Mouse (Mus musculus) cerebellum, adult 9-10 months (tissue): ENCODE results near the gene Gps1.
"Not testable (repeated sequence)": the region's sequence is repeated elsewhere in the genome, so short reads cannot be mapped to it uniquely, and the experiment has no call there.

ENCODE experiments used
- DNase-seq: peaks from one replicate; pipeline ENCODE4 v3.0.0; 2022

Gene Gps1

DNA sequence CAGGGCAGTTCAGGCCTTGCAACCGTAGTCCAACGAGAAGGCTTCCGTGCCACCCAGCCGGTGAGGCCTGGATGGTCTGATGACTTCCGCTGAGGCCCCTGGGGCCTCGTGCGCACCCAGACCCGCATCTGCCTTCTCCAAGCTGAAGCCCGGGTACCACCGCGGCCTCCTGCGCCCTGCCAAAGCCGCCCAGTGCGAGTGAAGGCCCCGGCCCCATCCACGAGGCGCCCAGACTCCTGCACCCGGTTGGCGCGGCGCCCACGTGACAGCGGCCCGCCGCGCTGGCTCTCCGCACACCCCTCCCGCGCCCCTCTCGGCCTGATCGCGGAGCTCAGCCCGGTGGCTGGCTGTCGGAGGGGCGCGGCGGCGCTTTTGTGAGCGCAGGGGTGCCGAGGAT, 39.5 kb downstream of the Gps1 start:
- DNase-seq: no peak

DNA sequence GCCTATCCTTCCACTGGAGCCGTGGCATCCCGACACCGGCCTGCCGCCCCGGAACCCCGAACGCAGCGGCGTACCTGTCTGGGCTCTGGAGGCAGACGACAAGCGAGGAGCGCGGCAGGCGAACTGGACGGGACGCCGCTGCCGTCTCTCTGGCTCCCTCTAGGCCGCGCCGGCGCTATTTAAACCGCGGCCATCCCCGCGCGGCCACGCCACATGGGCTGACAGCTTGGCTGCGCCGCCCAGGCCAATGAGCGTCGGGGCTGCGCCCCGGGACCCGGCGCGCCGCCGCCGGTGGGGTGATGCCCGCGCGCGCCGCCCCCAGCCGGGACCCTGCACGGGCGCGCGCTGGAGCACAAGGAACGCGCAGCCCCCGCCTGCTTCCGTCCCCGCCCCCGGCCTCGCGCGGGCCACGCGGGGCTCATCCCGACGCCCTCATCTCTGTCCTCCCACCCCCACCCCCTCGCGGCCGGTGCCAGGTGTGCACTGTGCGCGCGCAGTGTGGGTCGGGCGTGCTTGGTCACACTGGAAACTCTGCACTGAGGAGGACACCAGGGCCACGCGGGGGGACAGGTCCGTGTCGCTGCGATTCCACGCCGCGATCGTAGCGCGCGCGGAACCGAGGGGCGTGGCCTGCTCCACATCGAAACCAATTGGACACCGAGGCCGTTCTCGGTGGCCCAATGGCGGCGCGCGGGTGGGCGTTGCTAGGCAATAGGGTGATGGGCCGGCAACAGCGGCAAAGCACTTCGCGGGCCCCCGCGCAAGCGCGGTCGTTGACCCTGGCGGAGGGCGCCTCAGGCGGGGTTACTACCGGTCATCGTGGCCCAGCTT, 40.1 kb downstream of the Gps1 start, which contains the start of gene Fasn:
TSS of gene Fasn (minus strand) at position 592 of the 831 bp plus-strand sequence.
- peak; percentile 97 for DNase-seq

DNA sequence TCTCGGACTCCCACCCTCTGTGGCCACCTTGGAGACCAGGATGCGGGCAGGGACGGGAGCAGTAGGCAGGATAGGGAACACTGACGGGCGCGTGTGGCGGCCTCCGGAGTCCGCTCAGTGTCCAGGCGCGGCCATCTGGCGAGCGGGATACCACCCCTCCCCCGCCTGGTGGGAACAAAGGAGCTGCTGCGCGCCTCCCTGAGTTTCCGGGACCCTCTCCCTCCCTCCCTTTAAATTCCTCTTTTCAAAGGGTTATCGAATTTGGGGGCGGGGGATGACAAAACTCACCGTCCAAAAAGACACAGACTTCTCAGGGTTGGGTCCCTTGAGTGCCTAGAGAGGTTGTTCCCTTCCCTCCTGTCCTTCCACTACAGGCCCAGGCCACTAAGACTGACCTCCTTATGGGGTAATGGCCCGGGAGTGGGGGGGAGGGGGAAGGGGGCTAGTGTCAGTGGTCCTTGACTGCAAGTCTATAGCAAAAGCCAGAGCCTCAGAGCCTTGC, 40.8 kb downstream of the Gps1 start:
- no peak for DNase-seq

DNA sequence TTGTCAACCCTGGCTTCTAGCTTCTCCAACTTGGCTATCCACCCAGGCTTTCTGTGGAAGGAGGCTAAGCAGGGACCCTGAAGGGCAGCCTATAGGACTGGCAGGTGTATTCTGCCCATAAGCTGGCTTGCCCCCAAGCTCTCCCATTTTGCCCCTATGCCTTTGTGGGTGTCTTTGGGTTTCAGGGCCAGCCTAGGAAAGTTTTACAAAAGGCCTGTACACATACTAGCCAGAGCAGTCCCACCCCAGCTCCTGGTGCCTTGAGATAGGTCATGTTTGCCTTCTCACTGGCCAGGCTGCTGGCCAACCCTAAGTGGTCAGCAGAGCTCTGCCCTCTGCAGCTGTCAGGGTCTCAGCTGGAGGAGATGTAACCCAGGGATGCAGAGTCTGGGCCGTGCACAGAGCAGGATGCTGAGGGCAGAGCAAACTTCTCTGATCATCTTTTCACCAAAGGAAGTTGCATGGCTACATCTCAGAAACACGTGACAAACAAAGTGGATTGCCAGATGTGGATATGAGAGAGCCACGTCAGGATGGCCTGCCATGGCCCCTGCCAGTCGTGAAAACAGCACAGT, 41.3 kb downstream of the Gps1 start:
- peak; percentile 67 for DNase-seq

GRCm38 (mm10) chr11:120826016-120826953, 42.2 kb downstream of the Gps1 start:
- peak; percentile 29 for DNase-seq

- DNase-seq: peak; percentile 13
Measured at GRCm38 (mm10) chr11:120828416-120828815, 44.3 kb downstream of the Gps1 start.

DNA sequence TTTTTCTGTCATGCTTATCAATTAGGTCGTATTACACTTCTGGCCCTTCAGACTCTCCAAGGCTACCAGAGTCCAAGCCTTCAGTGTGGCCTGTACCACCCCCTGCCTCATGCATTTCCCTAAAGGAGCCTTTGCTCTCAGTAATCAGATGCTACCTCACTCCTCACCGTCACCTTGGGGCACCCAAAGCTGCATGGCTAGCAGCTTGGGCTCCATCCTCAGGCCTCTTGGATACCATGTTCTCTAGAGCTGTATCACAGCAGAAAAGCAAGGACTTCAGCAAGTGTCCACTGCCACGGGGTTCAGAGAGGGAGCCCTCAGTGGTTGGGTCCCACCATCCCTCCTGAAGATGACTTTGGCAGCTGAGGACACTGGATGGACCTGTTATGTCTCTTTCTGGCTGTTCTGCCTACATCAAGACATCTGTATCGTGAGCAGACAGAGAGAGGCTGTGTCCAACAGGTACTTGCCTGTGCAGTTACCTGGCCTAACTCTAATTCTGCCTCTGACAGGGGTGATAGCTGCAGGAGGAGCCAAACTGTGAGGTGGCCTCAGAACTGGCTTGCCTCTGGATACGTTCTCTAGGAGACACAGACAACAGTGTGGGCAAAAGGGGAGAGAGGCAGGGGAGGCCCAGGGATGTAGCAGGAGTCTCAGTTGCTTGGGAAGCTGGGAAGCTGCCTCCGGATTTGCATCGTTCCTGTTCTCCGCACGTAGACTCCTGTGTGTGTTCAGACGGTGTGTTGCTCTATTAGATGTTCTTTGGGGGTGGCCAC, 45.9 kb downstream of the Gps1 start:
- peak; percentile 11 for DNase-seq

DNA sequence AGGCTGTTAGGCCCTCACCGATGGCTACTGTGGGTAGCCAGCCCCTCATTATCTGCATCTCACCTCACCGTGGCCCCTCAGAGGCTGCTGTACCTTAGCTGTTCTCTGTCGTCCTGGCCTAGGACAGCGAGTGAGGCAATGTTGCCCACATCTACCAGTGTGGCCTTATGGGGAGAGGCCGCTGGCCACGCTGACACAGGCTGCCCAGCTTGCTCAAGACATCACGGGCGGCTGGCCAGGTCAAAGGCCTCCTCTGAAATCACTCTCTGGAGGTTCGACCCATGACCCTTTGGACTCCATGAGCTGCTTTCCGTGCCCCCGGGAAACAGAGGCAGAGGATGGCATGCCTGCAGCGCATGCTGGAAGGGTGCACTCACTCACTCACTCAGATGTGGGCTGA, 46.6 kb downstream of the Gps1 start:
- DNase-seq: no peak

DNA sequence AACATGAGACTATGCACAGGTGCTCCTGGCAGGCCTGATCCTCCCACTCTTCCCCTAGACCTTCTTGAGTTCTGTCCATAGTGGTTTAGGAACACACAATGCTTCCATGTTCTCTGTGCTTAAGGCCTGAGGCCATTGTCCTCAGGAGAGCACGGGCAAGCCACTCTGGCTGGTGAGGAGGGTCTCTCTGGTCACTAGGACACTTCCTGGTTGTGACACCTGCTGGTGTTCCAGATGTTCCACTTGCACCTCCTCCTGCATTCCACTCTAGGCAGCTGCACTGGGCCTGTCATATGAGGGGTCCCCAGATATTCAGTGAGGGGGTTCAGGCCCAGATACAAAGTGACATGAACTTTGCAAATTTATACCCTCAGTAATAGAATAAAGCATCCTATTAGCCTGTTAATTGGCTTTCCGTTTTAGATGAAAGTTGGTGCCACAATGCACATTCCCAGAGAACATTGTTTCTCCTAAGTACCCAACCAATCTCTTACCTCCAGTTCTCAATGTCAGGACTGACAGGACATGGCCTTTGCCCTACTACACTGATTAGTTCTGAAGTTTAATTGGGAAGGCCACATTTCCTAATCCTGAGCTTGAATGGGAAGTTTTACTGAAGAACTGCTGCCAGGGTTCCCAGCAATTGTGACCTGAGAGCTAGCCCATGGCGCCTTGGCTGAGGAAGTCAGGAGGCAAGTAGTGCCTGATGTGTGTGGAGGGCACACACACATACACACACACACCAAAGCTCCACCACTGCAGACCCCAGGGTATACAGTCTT, 47.8 kb downstream of the Gps1 start:
- no peak for DNase-seq

DNA sequence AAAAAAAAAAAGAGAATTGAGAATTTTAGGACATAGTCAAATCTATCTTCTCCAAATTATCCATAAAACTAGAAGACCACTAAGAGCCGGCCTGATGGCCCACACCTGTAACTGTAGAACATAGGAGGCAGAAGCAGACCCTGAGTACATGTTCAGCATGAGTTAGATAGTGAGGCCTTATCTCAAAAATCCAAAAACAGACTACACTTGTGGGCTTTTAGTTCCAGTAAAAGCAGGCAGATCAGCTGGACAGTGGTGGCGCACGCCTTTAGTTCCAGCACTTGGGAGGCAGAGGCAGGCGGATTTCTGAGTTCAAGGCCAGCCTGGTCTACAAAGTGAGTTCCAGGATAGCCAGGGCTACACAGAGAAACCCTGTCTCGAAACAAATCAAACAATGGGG, 48.9 kb downstream of the Gps1 start:
- DNase-seq: not testable (repeated sequence)

DNA sequence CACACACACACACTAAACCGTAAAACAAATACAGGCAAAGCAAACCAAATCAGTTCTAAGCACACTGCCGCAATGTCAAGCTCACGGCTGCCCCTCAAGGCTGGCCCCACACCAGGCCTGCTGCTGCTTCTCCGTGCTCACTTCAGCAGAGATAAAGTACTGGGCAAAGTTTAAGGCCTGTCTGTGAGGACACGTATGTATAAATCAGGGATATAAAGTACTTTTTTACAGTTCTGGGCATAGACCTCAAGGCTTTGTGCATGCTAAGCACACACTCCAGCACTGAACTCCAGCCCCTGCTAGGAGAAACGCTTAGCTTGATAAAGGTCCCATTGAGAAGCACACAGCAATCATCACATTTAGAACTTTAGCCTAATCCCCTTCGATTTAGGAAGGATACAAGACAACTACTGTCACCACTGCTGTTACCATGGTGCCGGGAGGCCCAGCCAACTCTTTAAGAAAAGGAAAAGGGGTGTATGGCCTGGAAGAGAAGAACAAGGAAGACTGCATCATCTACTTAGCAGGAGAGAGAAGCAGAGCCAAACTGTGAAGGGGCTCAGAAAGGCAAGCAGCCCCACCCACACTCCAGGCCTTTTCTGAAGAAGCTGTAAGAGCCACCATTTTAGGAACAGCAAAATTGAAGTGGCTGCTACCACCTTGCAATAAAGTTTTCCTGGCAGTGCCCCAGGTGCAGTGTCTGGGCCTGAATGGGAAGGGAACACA, 49.6 kb downstream of the Gps1 start:
- no peak for DNase-seq
